In genomic region chr10:38907835-38908234, GRCm38 (mm10) we compare ENCODE assay signal across 10 mouse cellular contexts. TPM values are rescaled to one million over a fixed set of nuclear protein-coding genes. Genes with fewer than 3 reads are reported as not detected.
A peak's percentile ranks its signal among the peaks of the same experiment; 100 is the strongest.
DNase-seq lines count a peak whose midpoint lies in the region; ATAC-seq and TF ChIP-seq lines count a peak whose summit lies in the region.
"Had no signal": no experiment of that assay in that cellular context is flagged by ENCODE, and none has a peak within 500 bp of the region (broad histone marks: within the 10 kb centered on the region; RNA-seq: fewer than 3 reads in every experiment).

No protein-coding gene starts in this region.

- no peaks in the 10 kb centered on the region for H3K36me3 ChIP-seq in heart, embryonic 13.5 days
- H3K36me3 ChIP-seq in lung, embryonic 14.5 days (ENCODE audit: insufficient read depth), result no peaks in the 10 kb centered on the region
- H3K36me3 ChIP-seq in hindbrain, postnatal 0 days (ENCODE audit: insufficient read depth, low read length), result no peaks in the 10 kb centered on the region
- no peaks in the 10 kb centered on the region for H3K36me3 ChIP-seq in small intestine, adult 2 months (ENCODE audit: control insufficient read depth, insufficient read depth, low read length)

- H3K27me3 ChIP-seq in heart, embryonic 13.5 days (replicated peaks), result no peaks in the 10 kb centered on the region
- H3K27me3 ChIP-seq in lung, embryonic 14.5 days (ENCODE audit: insufficient read depth, low read length), result no peaks in the 10 kb centered on the region
- H3K27me3 ChIP-seq in hindbrain, postnatal 0 days (ENCODE audit: insufficient read depth, low read length), result no peaks in the 10 kb centered on the region
- no peaks in the 10 kb centered on the region for H3K27me3 ChIP-seq in small intestine, adult 2 months (ENCODE audit: control insufficient read depth, insufficient read depth, low read length)

- no peak for TF ChIP-seq POLR2A in small intestine, adult 2 months (IDR thresholded peaks at IDR 0.05; ENCODE audit: low read depth, low read length)

- H3K9ac ChIP-seq in heart, embryonic 13.5 days, result 0 out of 2 replicates have a peak overlapping the region, but pooled peaks have one; percentile 9
- H3K9ac ChIP-seq in lung, embryonic 14.5 days, result no peak overlapping the region
- no peak overlapping the region for H3K9ac ChIP-seq in hindbrain, postnatal 0 days (replicated peaks; ENCODE audit: low read length)

- H3K4me2 ChIP-seq in heart, embryonic 13.5 days, result peak overlapping the region; percentile 45
- H3K4me2 ChIP-seq in lung, embryonic 14.5 days, result no peak overlapping the region
- H3K4me2 ChIP-seq in hindbrain, postnatal 0 days (ENCODE audit: low read depth, low read length), result peak overlapping the region; percentile 22; the same call in 1 of the 2 replicates

- no peaks in the 10 kb centered on the region for H3K9me3 ChIP-seq in heart, embryonic 13.5 days
- no peaks in the 10 kb centered on the region for H3K9me3 ChIP-seq in lung, embryonic 14.5 days (ENCODE audit: low read depth, low read length)
- no peaks in the 10 kb centered on the region for H3K9me3 ChIP-seq in hindbrain, postnatal 0 days (ENCODE audit: low read length)

- peak overlapping the region; percentile 72 for H3K27ac ChIP-seq in heart, embryonic 13.5 days (replicated peaks)
- H3K27ac ChIP-seq in lung, embryonic 14.5 days (ENCODE audit: low read depth), result peak overlapping the region; percentile 92
- H3K27ac ChIP-seq in hindbrain, postnatal 0 days, result peak overlapping the region; percentile 28; the same call in 1 of the 2 replicates
- H3K27ac ChIP-seq in small intestine, adult 2 months (ENCODE audit: insufficient read depth, low read depth, low read length), result peak overlapping the region; percentile 28

- ATAC-seq in heart, embryonic 13.5 days (ENCODE audit: extremely low read depth, insufficient number of reproducible peaks, low FRiP score, low TSS enrichment), result no peak
- ATAC-seq in lung, embryonic 14.5 days (ENCODE audit: insufficient read depth), result no peak
- ATAC-seq in hindbrain, postnatal 0 days, result 0 out of 2 replicates have a peak, but pooled peaks have one; percentile 10

- 68% methylated on average over 2 of the region's 2 CpGs for WGBS in heart, embryonic 13.5 days
- WGBS in lung, embryonic 14.5 days, result 57% methylated on average over 2 of the region's 2 CpGs
- 70% methylated on average over 2 of the region's 2 CpGs for WGBS in hindbrain, postnatal 0 days
- WGBS in small intestine, adult 2 months, result 63% methylated on average over 2 of the region's 2 CpGs

- no peak for DNase-seq in heart, postnatal 4 days
- no peak for DNase-seq in lung, embryonic 14.5 days
- DNase-seq in lung, postnatal 36 days, result no peak
- no peak for DNase-seq in hindbrain, postnatal 0 days (ENCODE audit: low spot score)
- no peak for DNase-seq in spleen, postnatal 10 days (ENCODE audit: low spot score in 2 of 2)
- no peak for DNase-seq in spleen, adult 12 weeks (ENCODE audit: low spot score)
- DNase-seq: thymus, postnatal 4 days had no signal

- H3K4me1 ChIP-seq in heart, embryonic 13.5 days, result peaks cover 14% of the 10 kb centered on the region
- H3K4me1 ChIP-seq in lung, embryonic 14.5 days (ENCODE audit: insufficient read depth), result peaks cover 18% of the 10 kb centered on the region
- H3K4me1 ChIP-seq in hindbrain, postnatal 0 days (ENCODE audit: insufficient read depth, low read length), result peaks cover 4% of the 10 kb centered on the region; the same call in 1 of the 2 replicates
- 0 out of 2 replicates have a peak, but pooled peaks cover 1% of the 10 kb centered on the region for H3K4me1 ChIP-seq in small intestine, adult 2 months (ENCODE audit: control insufficient read depth, insufficient read depth, insufficient read length, low read length)

- TF ChIP-seq CTCF in lung, embryonic 14.5 days (IDR thresholded peaks at IDR 0.05; ENCODE audit: low read depth), result no peak
- no peak for TF ChIP-seq CTCF in hindbrain, postnatal 0 days (IDR thresholded peaks at IDR 0.05; ENCODE audit: low read depth)
- TF ChIP-seq CTCF in small intestine, adult 2 months (IDR thresholded peaks at IDR 0.05; ENCODE audit: extremely low read depth, insufficient read length, insufficient replicate concordance, low read depth, low read length), result no peak

- H3K4me3 ChIP-seq in heart, embryonic 13.5 days, result no peak overlapping the region
- H3K4me3 ChIP-seq in lung, embryonic 14.5 days (ENCODE audit: low read depth, low read length), result no peak overlapping the region
- no peak overlapping the region for H3K4me3 ChIP-seq in hindbrain, postnatal 0 days (ENCODE audit: low read length)
- no peak overlapping the region for H3K4me3 ChIP-seq in small intestine, adult 2 months (ENCODE audit: low read depth, low read length)

RNA-seq across cellular contexts. Expression of gene Lama4, which starts 57.5 kb away (rescaled TPM):
- 105 and 110 TPM in 2 replicates for polyA plus RNA-seq in heart, embryonic 13.5 days (2015; fragmentation: Nextera tagmentation; extraction: Ambion mirVana)
- total RNA-seq in heart, postnatal 4 days (2021), result 100 to 1,000 TPM; 225 to 235 TPM
- 111 and 114 TPM in 2 replicates for polyA plus RNA-seq in lung, embryonic 14.5 days (2014; fragmentation: Nextera tagmentation; extraction: Ambion mirVana)
- total RNA-seq in hindbrain, postnatal 0 days (2014; rRNA removed), result 19.9 and 31.9 TPM in 2 replicates
- 13.6 and 16.7 TPM in 2 replicates for polyA plus RNA-seq in hindbrain, postnatal 0 days (2015; fragmentation: Nextera tagmentation; extraction: Ambion mirVana)
- 5.4 and 8.9 TPM in 2 replicates for polyA plus RNA-seq in small intestine, adult 2 months (2012; rRNA removed)
- total RNA-seq: monocyte, adult 5-6 weeks had no signal

Comparison
In these comparisons a context has a peak if more than half of its experiments do, and no peak if none do; other contexts are left out.
1. H3K27ac ChIP-seq: peak in every context shown above with its lines; median percentile 92 in lung, embryonic 14.5 days; 72 in heart, embryonic 13.5 days; 28 in hindbrain, postnatal 0 days; 28 in small intestine, adult 2 months.